Mouse (Mus musculus): ENCODE measurements around the gene Fry. TPM values are rescaled to one million over a fixed set of nuclear protein-coding genes. Genes with fewer than 3 reads are reported as not detected.

Fry gene
- total RNA-seq, 4 experiments from 2014 or later: 116 to 137 (median 123) TPM

- peak; percentile 11 for DNase-seq (ENCODE audit: low spot score)
Observed at GRCm38 (mm10) chr5:150389589-150390377, 271.3 kb downstream of the Fry start.

GRCm38 (mm10) chr5:150390422-150390821 is 272.0 kb downstream of the Fry start:
- peak; percentile 31 for DNase-seq (ENCODE audit: low spot score)

GRCm38 (mm10) chr5:150394645-150395044 is 276.2 kb downstream of the Fry start:
- no peak for DNase-seq (ENCODE audit: low spot score)

DNA sequence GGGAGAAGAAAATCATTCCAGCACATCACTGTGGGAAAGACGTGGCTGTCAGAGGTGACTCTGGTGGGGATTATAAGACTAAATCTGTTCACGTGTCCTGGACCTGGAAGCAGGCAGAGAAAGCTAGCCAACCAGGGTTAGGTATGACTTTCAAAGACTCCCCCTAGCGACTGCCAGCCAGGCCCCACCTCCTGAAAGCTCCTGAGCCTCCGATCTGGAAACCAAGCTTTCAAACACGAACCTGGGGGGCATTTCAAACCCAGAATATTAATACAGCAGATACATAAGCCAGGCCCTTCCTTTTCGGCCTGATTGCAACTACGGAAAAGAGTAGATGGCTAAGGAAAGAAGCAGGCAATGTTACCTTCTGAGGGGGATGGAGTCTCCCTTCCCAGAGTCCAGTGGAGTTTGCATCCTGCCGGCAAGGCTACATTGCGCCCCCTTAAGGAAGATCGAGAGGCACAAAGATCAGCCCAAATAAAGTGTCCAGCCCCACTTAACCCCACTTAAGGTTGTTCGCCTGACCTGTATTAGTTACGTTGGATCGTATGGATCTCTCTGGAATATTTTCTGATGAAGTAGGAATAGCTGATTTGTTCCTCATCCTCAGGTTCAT is 284.5 kb downstream of the Fry start:
- no peak for DNase-seq (ENCODE audit: low spot score)

GRCm38 (mm10) chr5:150404867-150405266 is 286.4 kb downstream of the Fry start:
- no peak for DNase-seq (ENCODE audit: low spot score)

DNA sequence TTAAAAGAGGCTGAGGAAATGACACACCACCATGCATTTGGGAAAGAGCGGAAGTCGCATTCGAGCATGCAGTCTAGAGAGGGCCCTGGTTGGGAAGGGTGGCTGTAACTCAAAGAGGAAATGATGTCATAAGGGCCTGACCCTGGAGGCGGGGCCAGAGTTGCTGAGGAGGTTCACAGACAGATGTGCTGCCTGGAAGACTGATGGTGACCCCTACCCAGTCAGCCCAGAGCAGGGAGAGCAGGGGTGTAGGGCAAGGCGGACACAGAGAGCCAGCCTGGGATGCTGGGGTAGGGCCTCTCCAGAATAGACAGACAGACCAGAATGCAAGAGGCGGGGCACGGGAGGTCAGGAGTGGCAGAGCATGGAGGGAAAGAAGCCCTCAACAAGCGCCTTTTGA is 290.5 kb downstream of the Fry start:
- DNase-seq (ENCODE audit: low spot score): no peak

DNA sequence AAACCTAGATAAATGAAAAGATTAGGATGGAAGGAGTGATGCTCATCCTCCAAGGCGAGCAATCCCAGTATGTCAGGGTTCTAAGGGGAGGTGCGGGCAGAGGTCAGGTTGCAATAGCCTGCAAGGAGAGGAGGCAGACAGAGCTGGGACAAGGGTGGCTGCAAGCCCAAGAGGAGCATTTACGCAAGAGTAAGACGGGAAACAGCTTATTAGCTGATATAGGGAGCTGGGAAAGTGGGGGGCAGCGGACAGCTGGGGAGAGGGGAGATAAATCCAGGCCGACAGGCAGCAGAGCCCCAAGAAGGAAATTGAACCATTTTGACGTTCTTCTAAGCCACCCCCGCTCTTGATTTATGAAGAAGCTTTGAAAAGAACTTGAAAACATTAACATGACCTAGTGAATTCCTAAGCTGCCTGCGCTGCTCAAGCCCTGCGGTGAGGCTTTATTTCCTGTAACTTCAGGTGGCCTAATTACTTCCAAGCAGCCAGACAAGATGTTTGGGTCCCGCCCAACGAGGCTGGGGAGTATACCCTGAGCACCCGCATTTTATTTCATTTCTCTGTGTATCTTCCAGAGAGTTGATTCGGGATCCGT is 291.1 kb downstream of the Fry start:
- DNase-seq (ENCODE audit: low spot score): no peak

DNA sequence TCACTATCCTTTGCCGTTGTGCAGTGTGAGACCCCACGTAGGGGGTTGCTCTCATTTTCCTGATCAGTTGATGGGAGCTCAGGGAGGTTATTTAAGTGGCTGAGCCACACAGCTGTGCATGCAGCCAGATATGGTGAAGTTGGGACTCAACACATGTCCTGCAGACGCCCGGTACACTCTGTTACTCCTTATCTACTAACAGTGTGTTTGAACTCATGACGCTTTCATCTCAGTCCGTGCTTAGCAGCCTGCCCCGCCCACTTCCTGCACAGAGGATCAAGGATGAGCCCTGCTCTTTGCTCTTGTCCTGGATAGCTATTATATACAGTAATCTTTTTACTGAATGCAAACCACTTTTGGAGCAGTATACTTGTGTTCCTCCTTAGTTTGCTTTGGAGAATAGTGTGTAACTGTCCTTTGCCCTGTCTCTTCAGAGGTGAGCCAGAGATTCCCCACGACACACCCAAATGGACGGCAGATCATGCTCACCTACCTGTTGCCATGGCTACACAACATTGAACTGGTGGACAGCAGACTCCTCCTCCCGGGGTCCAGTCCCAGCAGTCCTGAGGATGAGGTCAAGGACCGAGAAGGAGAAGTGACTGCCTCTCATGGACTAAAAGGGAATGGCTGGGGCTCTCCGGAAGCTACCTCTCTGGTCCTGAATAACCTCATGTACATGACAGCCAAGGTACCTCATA is 294.5 kb downstream of the Fry start:
- DNase-seq (ENCODE audit: low spot score): no peak

GRCm38 (mm10) chr5:150414823-150415222 is 296.4 kb downstream of the Fry start:
- no peak for DNase-seq (ENCODE audit: low spot score)

DNA sequence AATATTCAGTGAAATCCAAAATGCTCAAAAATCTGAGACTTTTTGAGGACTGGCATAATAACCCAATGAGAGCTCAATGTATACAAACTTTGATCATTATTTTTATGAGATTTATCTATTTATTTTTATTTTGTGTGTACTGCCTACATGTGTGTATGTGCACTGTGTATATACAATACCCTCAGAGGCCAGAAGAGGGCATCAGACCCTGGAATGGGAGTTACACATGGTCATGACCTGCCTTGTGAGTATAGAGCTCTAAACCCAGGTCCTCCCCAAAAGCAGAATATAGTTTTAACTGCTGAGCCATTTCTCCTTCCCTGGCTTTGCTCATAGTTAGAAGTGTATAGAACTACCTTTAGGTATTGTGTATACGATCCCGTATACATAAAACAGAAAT is 298.8 kb downstream of the Fry start:
- DNase-seq (ENCODE audit: low spot score): no peak

- DNase-seq (ENCODE audit: low spot score): no peak
Observed at GRCm38 (mm10) chr5:150418035-150418434, 299.6 kb downstream of the Fry start.

GRCm38 (mm10) chr5:150425038-150425437 is 306.6 kb downstream of the Fry start:
- no peak for DNase-seq (ENCODE audit: low spot score)

DNA sequence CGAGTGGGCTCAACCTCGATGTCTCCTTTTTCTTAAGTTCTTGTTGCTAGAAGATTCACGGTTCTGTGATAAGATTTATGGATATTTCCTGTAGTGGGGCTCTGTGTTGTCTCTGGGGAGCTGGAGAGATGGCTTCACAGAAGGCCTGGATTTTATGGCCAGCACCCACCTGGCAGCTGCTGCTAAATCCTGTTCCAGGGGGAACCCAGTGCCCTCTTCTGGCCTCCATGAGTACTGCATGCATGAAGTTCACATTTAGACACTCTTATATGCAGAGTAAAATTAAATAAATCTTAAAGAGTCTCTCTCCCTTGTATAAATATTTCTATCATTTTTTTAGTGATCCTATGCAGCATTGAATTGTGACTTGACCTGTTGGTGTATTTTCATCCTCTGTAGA is 308.1 kb downstream of the Fry start:
- DNase-seq (ENCODE audit: low spot score): peak; percentile 25

- DNase-seq (ENCODE audit: low spot score): no peak
Observed at GRCm38 (mm10) chr5:150431286-150431685, 312.8 kb downstream of the Fry start.

- DNase-seq (ENCODE audit: low spot score): no peak
Observed at GRCm38 (mm10) chr5:150432960-150433359, 314.5 kb downstream of the Fry start.

DNA sequence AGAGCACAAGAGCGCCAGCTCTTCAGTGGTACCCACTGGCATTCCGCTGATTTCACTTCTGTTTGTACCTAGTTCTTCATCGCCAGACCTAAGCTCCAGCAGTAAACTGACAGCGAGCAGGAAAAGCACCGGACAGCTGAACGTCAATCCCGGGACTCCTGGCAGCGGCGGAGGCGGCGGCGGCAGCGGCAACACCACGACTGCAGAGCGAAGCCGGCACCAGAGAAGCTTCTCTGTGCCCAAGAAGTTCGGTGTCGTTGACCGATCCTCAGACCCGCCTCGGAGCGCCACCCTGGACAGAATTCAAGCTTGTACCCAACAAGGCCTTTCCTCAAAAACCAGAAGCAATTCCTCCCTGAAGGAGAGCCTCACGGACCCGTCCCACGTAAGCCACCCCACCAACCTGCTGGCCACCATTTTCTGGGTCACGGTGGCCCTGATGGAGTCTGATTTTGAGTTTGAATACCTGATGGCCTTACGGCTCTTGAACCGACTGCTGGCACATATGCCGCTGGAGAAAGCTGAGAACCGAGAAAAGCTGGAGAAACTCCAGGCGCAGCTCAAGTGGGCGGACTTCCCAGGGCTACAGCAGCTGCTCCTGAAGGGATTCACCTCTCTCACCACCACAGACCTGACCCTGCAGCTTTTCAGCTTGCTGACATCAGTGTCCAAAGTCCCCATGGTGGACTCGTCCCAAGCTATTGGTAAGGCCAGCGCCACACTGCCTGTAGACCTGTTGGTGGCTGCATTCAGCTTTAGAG is 318.4 kb downstream of the Fry start:
- no peak for DNase-seq (ENCODE audit: low spot score)

DNA sequence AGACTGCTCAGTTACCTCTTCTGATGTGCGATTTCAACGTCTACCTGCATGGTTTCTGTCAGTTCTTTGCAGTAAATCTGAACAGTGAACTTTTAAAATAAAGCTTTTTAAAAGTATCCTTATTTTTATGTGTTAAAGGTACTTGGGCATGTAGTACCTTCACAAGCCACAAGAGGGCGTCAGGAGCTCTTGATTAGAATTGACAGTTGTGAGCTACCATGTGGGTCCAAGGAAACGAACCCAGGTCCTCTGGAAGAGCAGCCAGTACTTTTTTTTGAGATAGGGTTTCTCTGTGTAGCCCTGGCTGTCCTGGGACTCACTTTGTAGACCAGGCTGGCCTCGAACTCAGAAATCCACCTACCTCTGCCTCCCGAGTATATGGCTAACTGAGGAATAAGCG is 323.2 kb downstream of the Fry start:
- peak; percentile 16 for DNase-seq (ENCODE audit: low spot score)

DNA sequence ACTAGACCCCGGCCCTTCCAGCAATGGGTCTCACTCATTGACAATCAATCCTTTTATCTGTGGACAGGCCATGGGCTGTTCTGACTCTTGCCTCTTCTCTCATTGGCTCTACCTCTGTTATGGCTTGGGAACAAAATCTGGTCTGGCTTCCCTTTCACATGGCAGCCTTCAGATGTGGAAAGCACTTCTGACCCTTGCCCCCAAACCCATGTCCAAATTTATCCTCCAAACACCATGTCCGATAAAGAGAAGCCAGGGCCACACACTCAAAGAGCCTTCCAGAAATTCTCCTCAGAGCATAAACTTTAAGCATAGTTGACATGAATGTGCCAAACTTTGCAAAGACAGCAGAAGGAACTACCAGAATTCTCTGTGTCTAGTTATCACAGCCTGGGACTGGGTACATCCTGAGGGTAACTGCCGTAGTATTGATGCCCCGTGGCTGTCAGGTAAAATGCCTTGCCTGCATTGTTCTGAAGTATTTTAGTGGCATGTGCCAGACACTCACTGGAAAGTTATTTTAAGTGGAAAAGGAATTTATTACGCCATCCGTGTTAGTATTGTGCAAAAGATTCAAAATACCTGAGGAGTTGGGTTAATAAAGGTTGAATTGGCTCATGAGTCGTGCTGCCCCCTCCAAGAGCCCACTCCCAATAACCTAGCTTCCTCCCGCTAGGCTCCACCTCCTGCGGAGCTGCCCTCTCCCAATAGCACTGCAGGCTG is 333.0 kb downstream of the Fry start:
- no peak for DNase-seq (ENCODE audit: low spot score)

DNA sequence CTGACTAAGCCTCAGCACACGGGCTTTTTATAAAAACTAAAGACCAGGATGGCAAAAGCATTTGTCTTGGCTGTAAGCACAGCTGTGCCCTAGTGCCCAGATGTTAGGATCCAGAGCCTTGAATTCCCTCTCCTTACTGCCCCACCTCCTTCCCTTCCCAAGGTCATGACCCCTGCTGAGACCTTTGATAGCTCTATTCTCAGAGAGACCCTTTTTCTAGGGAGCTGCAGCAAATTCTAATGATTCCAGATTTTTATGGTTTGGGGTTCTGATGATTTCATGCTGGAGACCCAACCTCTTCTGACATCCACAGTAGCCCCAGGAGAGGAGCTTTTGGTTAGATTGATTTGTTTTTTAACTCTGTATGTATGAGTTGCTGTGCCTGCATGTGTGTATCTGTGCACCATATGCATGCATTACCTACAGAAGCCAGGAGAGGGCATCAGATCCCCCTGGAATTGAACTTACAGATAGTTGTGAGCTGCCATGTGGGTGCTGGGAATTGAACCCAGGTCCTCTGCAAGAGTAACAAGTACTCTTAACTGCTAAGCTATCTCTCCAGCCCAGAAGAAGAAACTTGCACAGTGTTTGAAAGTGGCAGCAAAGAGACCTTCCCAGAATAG is 333.7 kb downstream of the Fry start:
- no peak for DNase-seq (ENCODE audit: low spot score)

- no peak for DNase-seq (ENCODE audit: low spot score)
Observed at GRCm38 (mm10) chr5:150452671-150453070, 334.2 kb downstream of the Fry start.

Measured in heart, adult 8-10 months (tissue).